Mouse (Mus musculus): Measurements from ENCODE around the gene Rps17.

The Rps17 gene

GRCm38 (mm10) chr7:81330767-81331166 lies 14.3 kb downstream of the Rps17 start:
- DNase-seq = no peak

GRCm38 (mm10) chr7:81327661-81328060 lies 17.4 kb downstream of the Rps17 start:
- DNase-seq = no peak

- DNase-seq = peak; percentile 64
These were observed 18.2 kb downstream of the Rps17 start for GRCm38 (mm10) chr7:81326859-81327258.

- no peak for DNase-seq
These were observed 19.0 kb downstream of the Rps17 start for GRCm38 (mm10) chr7:81326043-81326442.

- no peak for DNase-seq
These were observed 23.3 kb downstream of the Rps17 start for GRCm38 (mm10) chr7:81321776-81322175.

- DNase-seq = no peak
These were observed 25.3 kb downstream of the Rps17 start for GRCm38 (mm10) chr7:81319749-81320148.

- DNase-seq = no peak
These were observed 29.5 kb downstream of the Rps17 start for GRCm38 (mm10) chr7:81315583-81315982.

GRCm38 (mm10) chr7:81311581-81311980 lies 33.5 kb downstream of the Rps17 start:
- no peak for DNase-seq

GRCm38 (mm10) chr7:81311130-81311529 lies 33.9 kb downstream of the Rps17 start:
- no peak for DNase-seq

- DNase-seq = no peak
These were observed 35.8 kb downstream of the Rps17 start for GRCm38 (mm10) chr7:81309247-81309646.

- no peak for DNase-seq
These were observed 37.3 kb downstream of the Rps17 start for GRCm38 (mm10) chr7:81307735-81308134.

- no peak for DNase-seq
These were observed 40.4 kb downstream of the Rps17 start for GRCm38 (mm10) chr7:81304675-81305074.

- DNase-seq = no peak
These were observed 41.0 kb downstream of the Rps17 start for GRCm38 (mm10) chr7:81304100-81304499.

GRCm38 (mm10) chr7:81303682-81304081 lies 41.4 kb downstream of the Rps17 start:
- no peak for DNase-seq

- no peak for DNase-seq
These were observed 43.7 kb downstream of the Rps17 start for GRCm38 (mm10) chr7:81301323-81301722.

GRCm38 (mm10) chr7:81298206-81298605 lies 46.8 kb downstream of the Rps17 start:
- no peak for DNase-seq

GRCm38 (mm10) chr7:81295169-81295568 lies 49.9 kb downstream of the Rps17 start:
- DNase-seq = no peak
